Mouse (Mus musculus): ENCODE data around the gene Mindy1. TPM values are rescaled to one million over a fixed set of nuclear protein-coding genes. Genes with fewer than 3 reads are reported as not detected.

Mindy1 gene
- polyA plus RNA-seq, 1 experiment from 2014 or later: 37.2 TPM

DNA sequence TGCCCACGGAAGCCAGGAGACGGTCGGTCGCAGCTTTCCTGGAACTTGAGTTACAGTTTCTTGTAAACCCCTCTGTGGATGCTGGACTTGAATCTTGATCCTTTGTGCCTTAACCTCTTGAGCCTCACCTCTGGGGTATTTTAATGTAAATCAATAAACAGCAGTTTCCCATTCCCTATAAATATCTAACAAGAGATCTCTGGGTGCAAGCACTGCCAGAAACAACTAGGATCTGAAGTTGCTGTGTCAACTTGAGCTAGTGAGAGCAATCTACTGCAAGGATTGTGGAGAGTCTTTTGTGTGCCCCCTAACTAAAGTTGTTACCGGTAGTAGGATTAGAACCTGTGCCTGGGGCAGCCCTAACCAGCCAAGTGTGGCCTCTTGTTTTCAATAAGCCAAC is 4.2 kb downstream of the Mindy1 start:
- no peaks in the 10 kb centered on the region for H3K27me3 ChIP-seq (ENCODE audit: control insufficient read depth, insufficient read depth, low read length)
- WGBS: 93% methylated on average over 5 of the region's 5 CpGs
- no peak overlapping the region for H3K4me3 ChIP-seq (ENCODE audit: low read depth, low read length)
- no peak overlapping the region for H3K4me2 ChIP-seq (ENCODE audit: low read depth, low read length)
- H3K36me3 ChIP-seq (ENCODE audit: control insufficient read depth, insufficient read depth, low read length): peaks cover 17% of the 10 kb centered on the region; the same call in 1 of the 2 replicates
- peaks cover 20% of the 10 kb centered on the region for H3K4me1 ChIP-seq (ENCODE audit: control insufficient read depth, insufficient read depth, low read length)
- H3K9me3 ChIP-seq (ENCODE audit: control insufficient read depth, low read length): no peaks in the 10 kb centered on the region
- no peak for ATAC-seq (ENCODE audit: low read depth)
- no peak overlapping the region for H3K9ac ChIP-seq (replicated peaks; ENCODE audit: low read depth, low read length)
- H3K27ac ChIP-seq (ENCODE audit: low read depth, low read length): no peak overlapping the region

DNA sequence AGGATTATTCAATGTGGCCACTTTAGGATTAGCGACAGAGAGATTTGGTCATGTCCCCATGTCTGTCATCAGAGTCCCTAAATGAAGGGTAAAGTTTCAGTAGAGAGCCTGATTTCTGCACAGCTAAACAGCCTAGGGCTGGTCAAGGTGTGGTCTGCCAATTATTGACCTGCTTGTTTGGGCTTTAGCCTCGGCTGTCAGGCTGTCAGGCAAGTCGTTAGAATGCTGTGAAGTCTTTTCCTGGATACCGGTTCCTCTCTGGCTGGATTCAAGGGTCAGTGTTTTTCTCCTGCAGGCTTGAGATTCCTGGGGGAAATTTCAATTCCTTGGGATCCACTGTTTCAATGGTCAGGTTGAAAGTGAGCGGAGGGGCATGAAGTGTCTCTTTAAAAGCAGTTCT is 4.9 kb downstream of the Mindy1 start:
- WGBS: 80% methylated on average over 5 of the region's 5 CpGs
- ATAC-seq (ENCODE audit: low read depth): no peak
- Histone ChIP-seq H3K9ac (replicated peaks; ENCODE audit: low read depth, low read length) (no peak overlapping the region), H3K27me3 (ENCODE audit: control insufficient read depth, insufficient read depth, low read length) (no peaks in the 10 kb centered on the region), H3K36me3 (ENCODE audit: control insufficient read depth, insufficient read depth, low read length) (peaks cover 17% of the 10 kb centered on the region; the same call in 1 of the 2 replicates), H3K9me3 (ENCODE audit: control insufficient read depth, low read length) (no peaks in the 10 kb centered on the region), H3K4me3 (ENCODE audit: low read depth, low read length) (no peak overlapping the region), H3K4me1 (ENCODE audit: control insufficient read depth, insufficient read depth, low read length) (peaks cover 18% of the 10 kb centered on the region), H3K4me2 (ENCODE audit: low read depth, low read length) (no peak overlapping the region), H3K27ac (ENCODE audit: low read depth, low read length) (no peak overlapping the region)

DNA sequence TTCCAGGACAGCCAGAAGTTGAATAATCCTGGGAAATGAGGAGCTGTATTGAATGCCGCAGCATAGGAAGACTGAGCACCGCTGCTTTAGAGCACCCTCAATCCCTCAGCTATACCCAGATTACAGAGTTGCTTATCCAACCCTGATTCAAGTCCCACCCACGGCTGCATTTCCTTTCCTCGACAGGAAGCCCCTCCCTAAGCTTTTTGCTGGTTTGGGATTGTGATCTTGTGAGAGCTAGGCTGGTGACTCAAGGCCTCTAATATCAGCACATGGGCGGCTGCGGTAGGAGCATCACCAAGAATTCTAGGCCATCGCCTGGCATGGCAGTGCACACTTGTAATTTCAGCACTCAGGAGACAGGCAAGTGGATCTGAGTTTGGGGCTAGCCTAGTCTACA is 5.4 kb downstream of the Mindy1 start:
- peaks cover 17% of the 10 kb centered on the region; the same call in 1 of the 2 replicates for H3K36me3 ChIP-seq (ENCODE audit: control insufficient read depth, insufficient read depth, low read length)
- no peak overlapping the region for H3K4me2 ChIP-seq (ENCODE audit: low read depth, low read length)
- peaks cover 18% of the 10 kb centered on the region for H3K4me1 ChIP-seq (ENCODE audit: control insufficient read depth, insufficient read depth, low read length)
- no peaks in the 10 kb centered on the region for H3K9me3 ChIP-seq (ENCODE audit: control insufficient read depth, low read length)
- no peak for ATAC-seq (ENCODE audit: low read depth)
- H3K27me3 ChIP-seq (ENCODE audit: control insufficient read depth, insufficient read depth, low read length): no peaks in the 10 kb centered on the region
- H3K9ac ChIP-seq (replicated peaks; ENCODE audit: low read depth, low read length): no peak overlapping the region
- no peak overlapping the region for H3K27ac ChIP-seq (ENCODE audit: low read depth, low read length)
- no peak overlapping the region for H3K4me3 ChIP-seq (ENCODE audit: low read depth, low read length)
- WGBS: 90% methylated on average over 7 of the region's 7 CpGs

DNA sequence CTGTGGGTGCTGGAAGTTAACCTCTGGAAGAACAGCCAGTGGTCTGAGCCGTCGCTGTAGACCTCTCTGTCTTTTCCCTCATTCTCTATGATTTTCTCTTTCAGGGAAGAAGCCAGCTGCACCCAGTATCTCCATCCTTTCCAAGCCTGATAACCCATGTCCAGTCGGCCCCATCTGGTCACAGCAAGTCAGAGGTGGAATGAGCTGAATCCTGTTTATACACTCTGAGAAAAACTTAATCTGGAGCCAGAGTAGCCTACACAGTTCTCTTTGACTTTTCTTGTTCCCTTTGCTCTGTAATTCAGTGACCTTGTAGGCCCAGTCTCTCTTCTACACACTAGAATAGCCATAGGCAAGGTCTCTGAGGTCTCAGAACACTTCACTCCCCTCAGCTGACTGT is 6.4 kb downstream of the Mindy1 start:
- 91% methylated on average over 3 of the region's 3 CpGs for WGBS
- peaks cover 17% of the 10 kb centered on the region; the same call in 1 of the 2 replicates for H3K36me3 ChIP-seq (ENCODE audit: control insufficient read depth, insufficient read depth, low read length)

DNA sequence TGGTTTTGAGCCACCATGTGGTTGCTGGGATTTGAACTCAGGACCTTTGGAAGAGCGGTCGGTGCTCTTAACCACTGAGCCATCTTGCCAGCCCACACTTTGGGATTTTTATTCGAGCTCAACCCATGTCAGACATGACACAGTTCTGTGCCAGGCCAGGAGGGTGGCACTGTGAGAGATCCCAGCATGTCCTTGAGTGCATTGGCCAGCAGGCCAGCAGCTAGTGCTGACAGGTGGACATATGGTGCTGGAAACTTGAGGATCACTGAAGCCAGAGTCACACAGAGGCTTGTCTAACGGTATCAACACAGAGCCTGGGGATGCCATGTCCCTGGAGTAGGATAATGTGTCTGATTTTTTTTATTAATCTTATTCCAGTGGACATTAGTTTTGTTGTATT is 8.3 kb downstream of the Mindy1 start:
- no peak overlapping the region for H3K9ac ChIP-seq (replicated peaks; ENCODE audit: low read depth, low read length)
- ATAC-seq (ENCODE audit: low read depth): no peak
- no peak overlapping the region for H3K4me2 ChIP-seq (ENCODE audit: low read depth, low read length)
- peaks cover 8% of the 10 kb centered on the region for H3K4me1 ChIP-seq (ENCODE audit: control insufficient read depth, insufficient read depth, low read length)
- peaks cover 31% of the 10 kb centered on the region; the same call in 1 of the 2 replicates for H3K36me3 ChIP-seq (ENCODE audit: control insufficient read depth, insufficient read depth, low read length)
- H3K4me3 ChIP-seq (ENCODE audit: low read depth, low read length): no peak overlapping the region
- H3K27me3 ChIP-seq (ENCODE audit: control insufficient read depth, insufficient read depth, low read length): no peaks in the 10 kb centered on the region
- H3K27ac ChIP-seq (ENCODE audit: low read depth, low read length): no peak overlapping the region
- H3K9me3 ChIP-seq (ENCODE audit: control insufficient read depth, low read length): no peaks in the 10 kb centered on the region
- WGBS: 97% methylated on average over 4 of the region's 4 CpGs

More for the DNA sequence above, 6.4 kb downstream of the Mindy1 start:
- Histone ChIP-seq H3K27me3 (ENCODE audit: control insufficient read depth, insufficient read depth, low read length) (no peaks in the 10 kb centered on the region), H3K4me3 (ENCODE audit: low read depth, low read length) (no peak overlapping the region), H3K27ac (ENCODE audit: low read depth, low read length) (no peak overlapping the region), H3K4me2 (ENCODE audit: low read depth, low read length) (no peak overlapping the region), H3K9me3 (ENCODE audit: control insufficient read depth, low read length) (no peaks in the 10 kb centered on the region), H3K9ac (replicated peaks; ENCODE audit: low read depth, low read length) (no peak overlapping the region), H3K4me1 (ENCODE audit: control insufficient read depth, insufficient read depth, low read length) (peaks cover 18% of the 10 kb centered on the region)
- ATAC-seq (ENCODE audit: low read depth): no peak

DNA sequence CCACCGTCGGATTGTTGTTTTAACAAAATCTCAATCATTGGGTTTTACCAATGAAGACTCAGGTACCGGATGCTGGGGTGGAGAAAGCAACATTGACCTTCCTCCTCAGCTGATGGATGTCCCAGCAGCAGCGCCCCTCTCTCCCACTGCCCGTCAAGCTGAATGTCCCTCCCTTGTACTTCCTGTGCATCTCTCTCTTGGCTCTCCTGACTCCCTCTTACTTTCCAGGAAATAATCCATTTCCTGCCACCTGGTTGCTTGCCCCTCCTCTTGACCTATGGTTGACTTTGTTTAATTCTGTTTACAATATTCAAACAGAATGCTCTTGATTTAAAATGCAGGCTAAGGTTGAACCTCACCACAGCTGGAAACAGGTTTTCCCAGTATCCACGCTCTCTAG is 9.0 kb downstream of the Mindy1 start:
- WGBS: 82% methylated on average over 6 of the region's 6 CpGs
- Histone ChIP-seq H3K9ac (replicated peaks; ENCODE audit: low read depth, low read length) (no peak overlapping the region), H3K4me3 (ENCODE audit: low read depth, low read length) (no peak overlapping the region), H3K4me1 (ENCODE audit: control insufficient read depth, insufficient read depth, low read length) (peaks cover 3% of the 10 kb centered on the region; the same call in 1 of the 2 replicates), H3K36me3 (ENCODE audit: control insufficient read depth, insufficient read depth, low read length) (peaks cover 36% of the 10 kb centered on the region; the same call in 1 of the 2 replicates), H3K4me2 (ENCODE audit: low read depth, low read length) (no peak overlapping the region), H3K27me3 (ENCODE audit: control insufficient read depth, insufficient read depth, low read length) (no peaks in the 10 kb centered on the region), H3K9me3 (ENCODE audit: control insufficient read depth, low read length) (no peaks in the 10 kb centered on the region), H3K27ac (ENCODE audit: low read depth, low read length) (no peak overlapping the region)
- ATAC-seq (ENCODE audit: low read depth): no peak

DNA sequence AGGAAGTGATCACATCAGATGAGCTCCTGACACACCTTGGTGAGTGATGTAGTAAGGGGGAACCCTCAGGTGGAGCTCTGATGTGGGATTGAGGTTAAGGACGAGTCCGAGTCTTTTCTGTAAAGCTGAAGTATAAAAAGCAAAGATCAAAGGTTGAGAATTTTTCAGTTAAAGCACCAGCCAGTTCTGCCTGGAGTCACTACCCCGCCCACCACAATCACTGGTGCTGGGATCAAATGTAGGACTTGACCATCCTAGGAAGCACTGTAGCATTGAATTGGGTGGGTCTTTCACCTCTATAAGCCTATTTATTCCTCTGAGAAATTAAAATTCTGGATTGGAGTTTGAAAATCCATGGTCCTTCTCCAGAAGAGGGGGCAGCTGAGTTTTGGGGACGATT is 9.9 kb downstream of the Mindy1 start:
- ATAC-seq (ENCODE audit: low read depth): no peak
- 87% methylated on average over 4 of the region's 4 CpGs for WGBS
- Histone ChIP-seq H3K4me3 (ENCODE audit: low read depth, low read length) (no peak overlapping the region), H3K9ac (replicated peaks; ENCODE audit: low read depth, low read length) (no peak overlapping the region), H3K36me3 (ENCODE audit: control insufficient read depth, insufficient read depth, low read length) (peaks cover 41% of the 10 kb centered on the region; the same call in 1 of the 2 replicates), H3K27me3 (ENCODE audit: control insufficient read depth, insufficient read depth, low read length) (no peaks in the 10 kb centered on the region), H3K9me3 (ENCODE audit: control insufficient read depth, low read length) (no peaks in the 10 kb centered on the region), H3K4me2 (ENCODE audit: low read depth, low read length) (no peak overlapping the region), H3K4me1 (ENCODE audit: control insufficient read depth, insufficient read depth, low read length) (no peaks in the 10 kb centered on the region), H3K27ac (ENCODE audit: low read depth, low read length) (no peak overlapping the region)

DNA sequence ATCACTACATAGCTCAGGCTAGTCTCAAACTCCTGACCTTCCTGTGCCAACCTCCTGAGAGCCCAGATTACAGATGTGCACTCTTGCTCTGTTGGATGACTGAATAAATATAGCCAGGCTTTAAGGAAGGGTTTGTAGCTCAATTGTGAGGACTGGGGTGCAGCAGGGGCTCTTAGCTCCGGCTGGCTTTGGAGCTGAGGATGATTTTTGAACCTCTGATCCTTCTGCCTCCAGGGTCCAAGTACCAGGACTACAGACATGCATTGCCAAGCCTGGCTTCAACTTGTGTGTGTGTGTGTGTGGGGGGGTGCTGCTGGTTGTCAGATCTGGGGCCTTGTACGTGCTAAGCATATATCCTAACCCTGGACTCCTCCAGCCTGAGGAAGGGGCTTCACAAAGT is 11.8 kb downstream of the Mindy1 start:
- H3K4me2 ChIP-seq (ENCODE audit: low read depth, low read length): no peak overlapping the region
- no peaks in the 10 kb centered on the region for H3K4me1 ChIP-seq (ENCODE audit: control insufficient read depth, insufficient read depth, low read length)
- 90% methylated on average over 2 of the region's 2 CpGs for WGBS
- H3K4me3 ChIP-seq (ENCODE audit: low read depth, low read length): no peak overlapping the region
- no peak overlapping the region for H3K9ac ChIP-seq (replicated peaks; ENCODE audit: low read depth, low read length)
- no peak overlapping the region for H3K27ac ChIP-seq (ENCODE audit: low read depth, low read length)
- no peaks in the 10 kb centered on the region for H3K9me3 ChIP-seq (ENCODE audit: control insufficient read depth, low read length)
- peaks cover 36% of the 10 kb centered on the region; the same call in 1 of the 2 replicates for H3K36me3 ChIP-seq (ENCODE audit: control insufficient read depth, insufficient read depth, low read length)
- no peaks in the 10 kb centered on the region for H3K27me3 ChIP-seq (ENCODE audit: control insufficient read depth, insufficient read depth, low read length)
- ATAC-seq (ENCODE audit: low read depth): no peak

DNA sequence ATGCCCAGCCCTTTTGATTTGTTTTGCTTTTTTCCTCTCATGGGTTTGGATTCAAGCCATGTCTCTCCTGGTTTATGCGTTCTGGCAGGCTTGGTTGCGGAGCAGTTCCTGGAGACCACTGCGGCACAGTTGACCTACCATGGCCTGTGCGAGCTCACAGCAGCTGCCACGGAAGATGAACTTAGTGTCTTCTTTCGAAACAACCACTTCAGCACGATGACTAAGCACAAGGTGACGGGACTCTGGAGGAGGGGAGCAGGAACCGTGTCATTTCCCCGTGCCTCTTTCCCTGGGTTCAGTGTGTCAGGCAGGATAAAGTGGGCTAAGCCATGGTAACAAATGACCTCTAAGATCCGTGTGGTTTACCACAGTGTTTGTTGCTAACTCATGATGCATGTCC is 12.4 kb downstream of the Mindy1 start:
- H3K4me2 ChIP-seq (ENCODE audit: low read depth, low read length): no peak overlapping the region
- no peak overlapping the region for H3K4me3 ChIP-seq (ENCODE audit: low read depth, low read length)
- H3K9ac ChIP-seq (replicated peaks; ENCODE audit: low read depth, low read length): no peak overlapping the region
- H3K4me1 ChIP-seq (ENCODE audit: control insufficient read depth, insufficient read depth, low read length): no peaks in the 10 kb centered on the region
- H3K27ac ChIP-seq (ENCODE audit: low read depth, low read length): no peak overlapping the region
- ATAC-seq (ENCODE audit: low read depth): no peak
- WGBS: 85% methylated on average over 11 of the region's 11 CpGs
- H3K27me3 ChIP-seq (ENCODE audit: control insufficient read depth, insufficient read depth, low read length): no peaks in the 10 kb centered on the region
- H3K36me3 ChIP-seq (ENCODE audit: control insufficient read depth, insufficient read depth, low read length): peaks cover 30% of the 10 kb centered on the region; the same call in 1 of the 2 replicates
- no peaks in the 10 kb centered on the region for H3K9me3 ChIP-seq (ENCODE audit: control insufficient read depth, low read length)

Data from neural tube, embryonic 14.5 days (tissue).